Mouse (Mus musculus): ENCODE measurements around the gene Zfp142. TPM values are rescaled to one million over a fixed set of nuclear protein-coding genes. Genes with fewer than 3 reads are reported as not detected.

Zfp142 gene
- polyA plus RNA-seq, 1 experiment: 7.9 TPM

DNA sequence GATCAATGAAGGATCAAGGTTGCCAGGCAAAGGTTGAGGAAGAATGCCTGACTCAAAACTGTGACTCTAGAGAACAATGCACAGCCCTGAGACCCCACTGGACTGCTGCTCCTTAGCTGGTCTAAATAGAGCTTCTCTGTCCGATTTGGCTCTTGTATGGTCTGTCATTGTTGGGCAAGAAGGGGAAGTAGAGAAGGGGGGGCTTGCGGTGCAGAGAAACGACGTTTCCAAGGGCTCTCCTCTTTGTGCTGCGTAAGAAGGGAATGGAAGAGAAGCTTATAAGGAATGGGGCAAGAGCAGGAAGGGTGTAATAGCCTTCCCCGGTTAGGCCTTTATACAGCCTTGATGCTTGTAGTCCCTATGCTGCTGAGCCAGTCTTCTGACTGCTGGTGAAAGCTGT, 22.2 kb downstream of the Zfp142 start:
- H3K4me3 ChIP-seq (ENCODE audit: control insufficient read depth, low read depth, low read length): no peak overlapping the region
- no peak overlapping the region for H3K27ac ChIP-seq (ENCODE audit: control insufficient read depth, insufficient read depth, low read depth, low read length)
- no peaks in the 10 kb centered on the region for H3K4me1 ChIP-seq (ENCODE audit: control insufficient read depth, insufficient read depth, low read length)
- peaks cover 3% of the 10 kb centered on the region for H3K36me3 ChIP-seq (ENCODE audit: control insufficient read depth, insufficient read depth, low read length)
- no peaks in the 10 kb centered on the region for H3K27me3 ChIP-seq (ENCODE audit: control insufficient read depth, insufficient read depth, low read length)
- TF ChIP-seq POLR2A (IDR thresholded peaks at IDR 0.05; ENCODE audit: control insufficient read depth, low read depth, low read length) (no peak), CTCF (IDR thresholded peaks at IDR 0.05; ENCODE audit: control insufficient read depth, insufficient read depth, insufficient replicate concordance, low read depth, low read length) (no peak)

DNA sequence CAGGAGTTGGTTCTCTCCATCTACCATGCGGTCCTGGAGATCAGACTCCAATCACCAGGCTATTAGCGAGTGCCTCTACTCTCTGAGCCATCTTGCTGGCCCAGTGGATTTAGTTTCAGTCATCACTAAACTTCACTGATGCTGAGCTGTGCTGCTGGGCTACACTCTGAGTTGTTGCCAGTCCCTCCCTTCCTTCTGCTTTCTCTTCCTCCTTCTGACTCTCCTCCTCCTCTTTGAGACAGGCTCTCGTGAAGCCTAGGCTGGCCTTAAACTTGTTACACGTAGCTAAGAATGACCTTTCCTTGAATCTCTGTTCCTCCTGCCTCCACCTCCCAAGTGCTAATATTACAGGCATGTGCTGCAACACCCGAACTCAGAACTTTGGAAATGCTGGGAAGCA, 29.0 kb downstream of the Zfp142 start:
- Histone ChIP-seq H3K36me3 (ENCODE audit: control insufficient read depth, insufficient read depth, low read length) (no peaks in the 10 kb centered on the region), H3K4me3 (ENCODE audit: control insufficient read depth, low read depth, low read length) (no peak overlapping the region), H3K27ac (ENCODE audit: control insufficient read depth, insufficient read depth, low read depth, low read length) (no peak overlapping the region), H3K27me3 (ENCODE audit: control insufficient read depth, insufficient read depth, low read length) (no peaks in the 10 kb centered on the region), H3K4me1 (ENCODE audit: control insufficient read depth, insufficient read depth, low read length) (no peaks in the 10 kb centered on the region)
- TF ChIP-seq CTCF (IDR thresholded peaks at IDR 0.05; ENCODE audit: control insufficient read depth, insufficient read depth, insufficient replicate concordance, low read depth, low read length) (no peak), POLR2A (IDR thresholded peaks at IDR 0.05; ENCODE audit: control insufficient read depth, low read depth, low read length) (no peak)

DNA sequence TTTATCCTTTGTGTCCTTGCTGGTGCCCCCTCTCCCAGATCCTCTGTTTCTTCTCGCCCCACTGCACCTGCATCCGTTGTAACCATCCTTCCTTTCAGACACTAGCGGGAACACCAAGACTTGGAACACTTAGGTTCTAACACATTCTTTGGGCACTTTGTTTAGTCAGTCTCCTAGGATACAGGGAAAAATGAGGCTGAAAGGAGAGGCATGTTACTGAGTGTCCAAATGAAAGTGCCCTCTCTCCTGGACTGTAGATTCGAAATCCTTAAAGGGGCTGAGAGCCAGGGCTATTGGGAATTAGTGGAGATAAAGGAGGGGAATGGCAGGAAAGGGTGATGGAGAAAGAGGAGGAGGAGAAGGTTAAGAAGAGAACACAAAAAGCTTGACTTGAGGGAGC, 43.9 kb downstream of the Zfp142 start, which contains the start of gene Usp37:
Gene Usp37, minus strand, starts transcription at position 101 of the 400 bp plus-strand sequence.
- Histone ChIP-seq H3K4me1 (ENCODE audit: control insufficient read depth, insufficient read depth, low read length) (peaks cover 4% of the 10 kb centered on the region), H3K4me3 (ENCODE audit: control insufficient read depth, low read depth, low read length) (peak within 1 kb of the TSS; percentile 89), H3K36me3 (ENCODE audit: control insufficient read depth, insufficient read depth, low read length) (no peaks in the 10 kb centered on the region; the same call in 1 of the 2 replicates), H3K27me3 (ENCODE audit: control insufficient read depth, insufficient read depth, low read length) (no peaks in the 10 kb centered on the region), H3K27ac (ENCODE audit: control insufficient read depth, insufficient read depth, low read depth, low read length) (peak within 1 kb of the TSS; percentile 65)
- TF ChIP-seq CTCF (IDR thresholded peaks at IDR 0.05; ENCODE audit: control insufficient read depth, insufficient read depth, insufficient replicate concordance, low read depth, low read length) (no peak), POLR2A (IDR thresholded peaks at IDR 0.05; ENCODE audit: control insufficient read depth, low read depth, low read length) (no peak)

GRCm38 (mm10) chr1:74542451-74542961, 45.5 kb downstream of the Zfp142 start, which contains the start of gene Plcd4:
TSS of gene Plcd4 (plus strand) at chr1:74542888.
- H3K36me3 ChIP-seq (ENCODE audit: control insufficient read depth, insufficient read depth, low read length): no peaks in the 10 kb centered on the region; the same call in 1 of the 2 replicates
- no peaks in the 10 kb centered on the region for H3K27me3 ChIP-seq (ENCODE audit: control insufficient read depth, insufficient read depth, low read length)
- peak within 1 kb of the TSS; percentile 47 for H3K27ac ChIP-seq (ENCODE audit: control insufficient read depth, insufficient read depth, low read depth, low read length)
- H3K4me3 ChIP-seq (ENCODE audit: control insufficient read depth, low read depth, low read length): peak within 1 kb of the TSS; percentile 89
- TF ChIP-seq CTCF (IDR thresholded peaks at IDR 0.05; ENCODE audit: control insufficient read depth, insufficient read depth, insufficient replicate concordance, low read depth, low read length) (no peak), POLR2A (IDR thresholded peaks at IDR 0.05; ENCODE audit: control insufficient read depth, low read depth, low read length) (no peak)
- H3K4me1 ChIP-seq (ENCODE audit: control insufficient read depth, insufficient read depth, low read length): peaks cover 4% of the 10 kb centered on the region

DNA sequence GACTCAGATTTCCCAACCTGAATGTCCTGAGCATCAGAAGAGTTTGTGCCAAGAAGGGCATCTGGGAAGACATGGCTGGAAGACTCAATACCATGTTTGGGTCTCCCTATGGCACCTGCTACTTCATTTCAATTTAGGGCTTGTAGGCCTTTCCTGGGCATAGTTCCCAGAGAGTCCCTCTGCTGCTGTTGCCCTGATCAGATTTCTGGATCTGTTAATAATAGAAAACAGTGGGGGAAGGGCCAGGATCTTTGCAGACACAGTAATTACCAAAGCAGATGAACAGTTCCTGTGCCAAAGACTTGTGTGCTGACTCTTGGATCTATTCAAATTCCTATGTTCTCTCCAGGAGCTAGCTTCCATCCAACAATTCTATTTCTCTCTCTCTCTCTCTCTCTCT, 49.4 kb downstream of the Zfp142 start:
- no peaks in the 10 kb centered on the region for H3K27me3 ChIP-seq (ENCODE audit: control insufficient read depth, insufficient read depth, low read length)
- no peak overlapping the region for H3K4me3 ChIP-seq (ENCODE audit: control insufficient read depth, low read depth, low read length)
- TF ChIP-seq CTCF (IDR thresholded peaks at IDR 0.05; ENCODE audit: control insufficient read depth, insufficient read depth, insufficient replicate concordance, low read depth, low read length): no peak
- no peak for TF ChIP-seq POLR2A (IDR thresholded peaks at IDR 0.05; ENCODE audit: control insufficient read depth, low read depth, low read length)
- no peaks in the 10 kb centered on the region; the same call in 1 of the 2 replicates for H3K36me3 ChIP-seq (ENCODE audit: control insufficient read depth, insufficient read depth, low read length)
- H3K4me1 ChIP-seq (ENCODE audit: control insufficient read depth, insufficient read depth, low read length): peaks cover 4% of the 10 kb centered on the region
- H3K27ac ChIP-seq (ENCODE audit: control insufficient read depth, insufficient read depth, low read depth, low read length): no peak overlapping the region

DNA sequence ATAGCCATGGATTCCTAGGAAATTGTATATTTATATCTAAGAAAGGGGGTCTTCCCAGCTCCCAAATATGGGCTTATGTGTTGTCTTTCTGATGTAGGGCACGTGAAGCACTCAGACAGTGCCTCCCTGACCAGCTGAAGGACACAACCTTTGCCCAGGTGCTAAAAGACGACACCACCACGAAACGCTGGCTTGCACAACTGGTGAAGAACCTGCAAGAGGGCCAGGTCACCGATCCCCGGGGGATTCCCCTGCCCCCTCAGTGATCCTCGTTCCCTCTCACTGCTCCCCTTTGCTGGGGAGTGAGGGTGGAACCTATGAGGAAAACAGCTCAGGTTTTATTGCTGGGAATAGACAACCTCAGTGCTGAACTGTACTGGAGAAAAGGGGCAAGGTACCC, 59.5 kb downstream of the Zfp142 start:
- H3K36me3 ChIP-seq (ENCODE audit: control insufficient read depth, insufficient read depth, low read length): no peaks in the 10 kb centered on the region

DNA sequence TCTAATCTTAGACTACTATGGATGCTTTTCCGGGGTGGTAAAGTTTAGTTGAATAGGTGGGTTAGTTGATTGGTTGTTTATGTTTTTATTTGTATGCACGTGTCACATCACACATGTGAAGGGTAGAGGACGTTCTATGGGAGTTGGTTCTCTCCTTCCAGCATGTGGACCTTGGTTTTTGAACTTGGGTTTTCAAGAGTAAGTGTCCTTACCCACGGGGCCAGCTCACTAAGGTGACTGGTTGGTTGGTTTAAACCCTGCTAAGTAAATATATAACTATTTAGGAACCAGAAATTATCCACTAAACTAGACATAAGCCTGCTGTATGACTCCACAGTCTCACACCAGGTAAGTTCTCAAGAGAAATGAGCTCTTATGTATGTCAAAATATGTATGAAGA, 63.3 kb downstream of the Zfp142 start:
- Histone ChIP-seq H3K4me3 (ENCODE audit: control insufficient read depth, low read depth, low read length) (no peak overlapping the region), H3K36me3 (ENCODE audit: control insufficient read depth, insufficient read depth, low read length) (no peaks in the 10 kb centered on the region; the same call in 1 of the 2 replicates), H3K4me1 (ENCODE audit: control insufficient read depth, insufficient read depth, low read length) (no peaks in the 10 kb centered on the region), H3K27ac (ENCODE audit: control insufficient read depth, insufficient read depth, low read depth, low read length) (no peak overlapping the region), H3K27me3 (ENCODE audit: control insufficient read depth, insufficient read depth, low read length) (no peaks in the 10 kb centered on the region)
- TF ChIP-seq CTCF (IDR thresholded peaks at IDR 0.05; ENCODE audit: control insufficient read depth, insufficient read depth, insufficient replicate concordance, low read depth, low read length): no peak
- no peak for TF ChIP-seq POLR2A (IDR thresholded peaks at IDR 0.05; ENCODE audit: control insufficient read depth, low read depth, low read length)

More for the DNA sequence above, 59.5 kb downstream of the Zfp142 start:
- Histone ChIP-seq H3K27me3 (ENCODE audit: control insufficient read depth, insufficient read depth, low read length) (no peaks in the 10 kb centered on the region), H3K4me1 (ENCODE audit: control insufficient read depth, insufficient read depth, low read length) (no peaks in the 10 kb centered on the region), H3K27ac (ENCODE audit: control insufficient read depth, insufficient read depth, low read depth, low read length) (no peak overlapping the region), H3K4me3 (ENCODE audit: control insufficient read depth, low read depth, low read length) (no peak overlapping the region)
- TF ChIP-seq POLR2A (IDR thresholded peaks at IDR 0.05; ENCODE audit: control insufficient read depth, low read depth, low read length) (no peak), CTCF (IDR thresholded peaks at IDR 0.05; ENCODE audit: control insufficient read depth, insufficient read depth, insufficient replicate concordance, low read depth, low read length) (no peak)
